Mouse (Mus musculus) lung, postnatal 14 days (tissue): ENCODE measurements at regions not wholly inside any gene's neighbourhood (a gene's known extent, or its start where the extent isn't known, plus 50 kb on each side); places are given as distances from the start of the nearest gene placed in this dataset.

Experiments used
- DNase-seq: peaks from one replicate; pipeline ENCODE4 v3.0.0; 2021

GRCm38 (mm10) chr9:113295850-113296467 is 412.1 kb downstream of the Pdcd6ip start:
- no peak for DNase-seq

- no peak for DNase-seq
These were observed 420.7 kb downstream of the Pdcd6ip start for GRCm38 (mm10) chr9:113287397-113287796.

GRCm38 (mm10) chr9:113283244-113283643 is 424.8 kb downstream of the Pdcd6ip start:
- no peak for DNase-seq

GRCm38 (mm10) chr9:113270595-113270994 is 437.5 kb downstream of the Pdcd6ip start:
- no peak for DNase-seq

GRCm38 (mm10) chr9:113267696-113268095 is 440.4 kb downstream of the Pdcd6ip start:
- no peak for DNase-seq

GRCm38 (mm10) chr9:113263636-113264035 is 444.4 kb downstream of the Pdcd6ip start:
- no peak for DNase-seq

GRCm38 (mm10) chr9:113260296-113260695 is 447.8 kb downstream of the Pdcd6ip start:
- no peak for DNase-seq

GRCm38 (mm10) chr9:113258556-113258955 is 449.5 kb downstream of the Pdcd6ip start:
- no peak for DNase-seq

- DNase-seq = no peak
These were observed 459.3 kb downstream of the Pdcd6ip start for GRCm38 (mm10) chr9:113248703-113249274.

- no peak for DNase-seq
These were observed 460.1 kb downstream of the Pdcd6ip start for GRCm38 (mm10) chr9:113247950-113248349.

- DNase-seq = no peak
These were observed 464.2 kb downstream of the Pdcd6ip start for GRCm38 (mm10) chr9:113243870-113244269.

- DNase-seq = no peak
These were observed 474.7 kb downstream of the Pdcd6ip start for GRCm38 (mm10) chr9:113233370-113233769.

- no peak for DNase-seq
These were observed 478.7 kb downstream of the Pdcd6ip start for GRCm38 (mm10) chr9:113229391-113229790.

- no peak for DNase-seq
These were observed 494.1 kb downstream of the Pdcd6ip start for GRCm38 (mm10) chr9:113213930-113214329.

GRCm38 (mm10) chr9:113212389-113212788 is 495.7 kb downstream of the Pdcd6ip start:
- no peak for DNase-seq

- no peak for DNase-seq
These were observed 499.9 kb downstream of the Pdcd6ip start for GRCm38 (mm10) chr9:113208181-113208580.

- DNase-seq = no peak
These were observed 508.8 kb downstream of the Pdcd6ip start for GRCm38 (mm10) chr9:113199241-113199640.

- no peak for DNase-seq
These were observed 512.5 kb downstream of the Pdcd6ip start for GRCm38 (mm10) chr9:113195556-113195955.

- DNase-seq = no peak
These were observed 515.3 kb downstream of the Pdcd6ip start for GRCm38 (mm10) chr9:113192773-113193172.

GRCm38 (mm10) chr9:113191163-113191562 is 516.9 kb downstream of the Pdcd6ip start:
- DNase-seq = no peak

- DNase-seq = no peak
These were observed 526.9 kb downstream of the Pdcd6ip start for GRCm38 (mm10) chr9:113181182-113181581.

GRCm38 (mm10) chr9:113177918-113178235 is 530.2 kb downstream of the Pdcd6ip start:
- DNase-seq = no peak

GRCm38 (mm10) chr9:113177181-113177917 is 530.7 kb downstream of the Pdcd6ip start:
- no peak for DNase-seq

- DNase-seq = no peak
These were observed 536.2 kb downstream of the Pdcd6ip start for GRCm38 (mm10) chr9:113171767-113172405.
